Mouse (Mus musculus) embryonic fibroblast, embryonic 13.5 days (primary cell): ENCODE measurements at regions not wholly inside any gene's neighbourhood (a gene's known extent, or its start where the extent isn't known, plus 50 kb on each side); places are given as distances from the start of the nearest gene placed in this dataset.
A peak's percentile ranks its signal among the peaks of the same experiment; 100 is the strongest.

Source experiments
- H3K27ac ChIP-seq: 2 replicates; pipeline ENCODE4 v1.5.1; 2012; ENCODE audit warnings: low read length, control low read depth, inconsistent platforms; ENCODE audit not compliant: insufficient read depth
- H3K4me1 ChIP-seq: 2 replicates; pipeline ENCODE4 v1.6.1; 2011; ENCODE audit warnings: low read length; ENCODE audit not compliant: control insufficient read depth, insufficient read depth
- H3K4me3 ChIP-seq: 2 replicates; pipeline ENCODE4 v1.5.1; 2011; ENCODE audit warnings: mild to moderate bottlenecking, control low read depth, low read length; ENCODE audit not compliant: insufficient read depth
- CTCF ChIP-seq: IDR thresholded peaks from 2 replicates; pipeline ENCODE4 v1.5.1; 2011; ENCODE audit warnings: mild to moderate bottlenecking, control low read depth, low read length, moderate library complexity, borderline replicate concordance; ENCODE audit not compliant: insufficient read depth
- POLR2A ChIP-seq: IDR thresholded peaks from 2 replicates; pipeline ENCODE4 v1.6.1; 2011; ENCODE audit warnings: low read depth, mild to moderate bottlenecking, control low read depth, low read length, moderate library complexity

DNA sequence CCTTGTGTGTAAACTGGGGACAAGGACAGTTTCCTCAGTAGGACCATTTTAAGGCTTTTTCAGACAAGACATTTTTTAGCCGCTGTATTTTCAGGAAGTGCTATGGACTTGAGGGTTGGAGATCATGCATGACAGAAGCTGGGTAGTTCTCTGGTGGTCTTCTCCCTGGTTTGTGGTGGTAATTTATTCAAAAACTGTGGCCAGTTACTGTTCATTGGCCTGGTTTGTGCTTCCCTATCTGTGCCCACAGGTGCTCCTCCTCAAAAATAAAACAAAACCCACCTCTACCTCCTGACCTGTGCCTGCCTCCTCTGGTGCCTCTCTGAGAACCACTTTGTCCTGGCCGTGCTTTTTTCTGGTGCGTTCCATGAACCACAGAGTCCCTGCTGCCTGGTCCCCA lies 177.3 kb upstream of the Mrps10 start:
- Histone ChIP-seq H3K4me1 (peaks cover 5% of the 10 kb centered on the region; the same call in 1 of the 2 replicates), H3K27ac (no peak overlapping the region), H3K4me3 (no peak overlapping the region)
- TF ChIP-seq POLR2A, result no peak
- TF ChIP-seq CTCF, result no peak

DNA sequence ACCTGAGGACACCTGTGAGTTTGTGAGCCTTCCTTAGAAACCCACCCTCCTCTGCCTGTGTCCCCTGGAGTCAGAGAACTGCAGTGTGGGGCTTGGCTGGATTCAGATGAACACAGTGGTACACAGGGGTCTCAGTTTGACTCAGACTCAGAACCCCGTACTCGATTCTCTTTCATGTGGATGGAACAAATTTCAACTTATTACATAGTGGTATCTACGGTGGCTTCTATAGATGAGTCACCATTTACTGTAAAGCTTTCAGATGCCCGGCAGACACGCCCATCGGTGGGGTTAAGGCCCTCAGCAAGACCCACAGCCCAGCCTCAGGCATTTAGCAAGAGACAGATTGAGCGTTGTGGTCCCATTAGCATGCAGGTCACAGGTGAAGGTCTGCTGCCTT lies 178.9 kb upstream of the Mrps10 start:
- TF ChIP-seq POLR2A (no peak), CTCF (no peak)
- Histone ChIP-seq H3K27ac (no peak overlapping the region), H3K4me3 (no peak overlapping the region), H3K4me1 (peaks cover 5% of the 10 kb centered on the region; the same call in 1 of the 2 replicates)

DNA sequence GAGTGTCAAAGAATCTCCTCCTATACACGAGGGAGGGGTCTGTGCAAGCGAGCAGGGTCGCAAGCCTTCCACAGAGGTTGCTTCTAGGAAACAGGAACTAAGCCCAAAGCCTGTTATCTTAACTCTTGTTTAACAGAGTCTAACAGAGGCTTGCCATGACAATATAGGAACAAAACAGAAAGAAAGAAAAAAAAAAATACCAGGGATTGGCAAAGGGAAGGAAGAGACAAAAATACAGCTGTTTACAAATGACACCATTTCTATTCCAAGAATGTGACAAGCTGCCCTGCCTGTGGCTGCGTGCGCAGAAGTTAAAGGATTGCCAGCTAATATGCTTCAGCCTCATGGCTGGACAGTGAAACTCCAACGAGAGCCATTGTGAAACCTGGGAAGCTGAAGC lies 173.8 kb upstream of the Ubr2 start:
- H3K27ac ChIP-seq, result no peak overlapping the region
- H3K4me3 ChIP-seq, result no peak overlapping the region
- peaks cover 2% of the 10 kb centered on the region; the same call in 1 of the 2 replicates for H3K4me1 ChIP-seq
- TF ChIP-seq CTCF, result no peak
- TF ChIP-seq POLR2A, result no peak

DNA sequence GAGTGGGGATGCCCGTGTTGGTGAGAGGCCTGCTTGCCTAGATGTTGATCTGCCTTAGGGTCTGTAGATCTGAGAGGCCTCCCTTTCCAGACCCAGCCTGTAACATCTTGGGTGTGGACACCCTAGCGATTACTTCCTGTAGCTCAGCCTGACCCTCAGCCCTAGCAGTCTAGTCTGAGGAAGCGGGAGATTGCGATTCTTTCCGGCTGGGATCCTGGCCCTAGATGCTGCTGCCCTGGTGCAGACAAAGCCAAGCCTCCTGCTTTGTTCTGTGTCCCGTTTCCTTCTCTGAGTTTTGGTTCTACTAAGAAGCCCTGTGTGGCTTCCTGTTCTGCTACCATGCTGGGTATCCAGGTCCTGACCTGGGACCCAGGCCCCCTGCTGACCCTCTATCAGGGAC lies 171.8 kb upstream of the Ubr2 start:
- Histone ChIP-seq H3K4me3 (no peak overlapping the region), H3K4me1 (peaks cover 11% of the 10 kb centered on the region), H3K27ac (no peak overlapping the region)
- TF ChIP-seq CTCF, result no peak
- TF ChIP-seq POLR2A, result no peak

DNA sequence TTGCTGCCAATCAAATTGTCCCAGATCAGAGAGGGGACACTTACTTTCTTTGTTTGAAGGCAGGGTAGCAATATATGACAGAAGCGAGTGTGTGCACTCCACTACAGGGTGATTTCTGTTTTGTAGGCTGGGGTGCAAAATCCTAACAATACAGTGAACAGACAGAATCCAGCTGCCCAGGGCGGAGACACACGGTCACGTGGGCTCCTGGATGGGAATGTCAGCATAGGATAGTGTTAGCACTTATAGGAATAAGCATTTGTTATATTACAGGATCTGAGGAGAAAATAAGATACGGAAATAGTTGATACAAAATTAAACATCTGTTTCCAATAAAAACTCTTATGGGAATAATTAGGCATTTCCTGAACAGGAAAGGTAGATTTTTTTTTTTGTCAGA lies 169.1 kb upstream of the Ubr2 start:
- Histone ChIP-seq H3K4me3 (no peak overlapping the region), H3K27ac (peak overlapping the region; percentile 80), H3K4me1 (peaks cover 11% of the 10 kb centered on the region)
- TF ChIP-seq POLR2A (no peak), CTCF (no peak)

DNA sequence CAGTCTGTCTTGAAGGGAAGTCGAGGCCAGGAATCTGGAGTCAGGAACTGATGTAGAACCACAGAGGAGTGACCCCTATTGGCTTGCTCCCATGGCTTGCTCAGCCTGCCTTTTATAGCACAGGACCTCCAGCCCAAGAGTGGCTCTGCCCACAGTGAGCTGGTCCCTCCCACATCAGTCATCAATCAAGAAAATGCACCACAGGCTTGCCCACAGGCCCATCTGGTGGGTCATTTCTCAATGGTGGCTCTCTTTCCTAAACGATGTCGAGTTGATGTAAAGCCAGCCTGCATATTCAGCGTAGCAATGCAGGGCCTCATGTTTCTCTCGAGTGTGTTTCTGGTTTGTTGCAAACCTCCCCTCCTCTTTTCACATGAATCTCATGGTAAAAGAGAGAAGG lies 168.3 kb upstream of the Ubr2 start:
- TF ChIP-seq CTCF, result no peak
- no peak for TF ChIP-seq POLR2A
- Histone ChIP-seq H3K4me3 (no peak overlapping the region), H3K4me1 (peaks cover 11% of the 10 kb centered on the region), H3K27ac (peak overlapping the region; percentile 80)

DNA sequence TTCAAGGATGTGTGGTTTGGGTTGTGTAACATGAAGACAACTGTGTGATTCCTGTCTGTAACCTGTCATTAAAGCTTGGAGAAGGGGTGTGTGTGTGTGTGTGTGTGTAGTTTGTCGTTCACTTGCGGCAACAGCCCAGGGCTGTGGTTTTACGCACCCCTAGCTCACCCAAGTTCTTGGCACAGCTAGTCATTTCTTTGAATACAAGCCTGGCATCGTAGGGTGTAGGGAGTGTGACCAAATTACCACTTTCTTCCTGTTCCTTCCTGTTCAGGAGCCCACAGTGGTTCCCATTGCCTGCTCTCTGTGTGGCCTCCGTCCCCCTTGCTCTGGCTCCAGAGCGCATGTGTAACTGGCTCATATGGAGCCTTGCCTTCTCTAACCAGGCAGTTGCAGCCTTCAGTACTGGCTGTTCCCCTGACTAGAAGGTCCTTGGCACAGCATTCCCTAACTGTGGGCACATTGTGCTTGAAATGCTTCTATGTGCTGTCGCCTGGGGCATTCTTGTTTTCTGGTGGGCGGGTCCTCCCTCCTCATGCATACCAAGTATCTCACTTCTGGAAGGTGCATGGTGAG lies 167.4 kb upstream of the Ubr2 start:
- no peak for TF ChIP-seq CTCF
- no peak for TF ChIP-seq POLR2A
- H3K27ac ChIP-seq, result no peak overlapping the region
- H3K4me3 ChIP-seq, result no peak overlapping the region
- H3K4me1 ChIP-seq, result peaks cover 11% of the 10 kb centered on the region

DNA sequence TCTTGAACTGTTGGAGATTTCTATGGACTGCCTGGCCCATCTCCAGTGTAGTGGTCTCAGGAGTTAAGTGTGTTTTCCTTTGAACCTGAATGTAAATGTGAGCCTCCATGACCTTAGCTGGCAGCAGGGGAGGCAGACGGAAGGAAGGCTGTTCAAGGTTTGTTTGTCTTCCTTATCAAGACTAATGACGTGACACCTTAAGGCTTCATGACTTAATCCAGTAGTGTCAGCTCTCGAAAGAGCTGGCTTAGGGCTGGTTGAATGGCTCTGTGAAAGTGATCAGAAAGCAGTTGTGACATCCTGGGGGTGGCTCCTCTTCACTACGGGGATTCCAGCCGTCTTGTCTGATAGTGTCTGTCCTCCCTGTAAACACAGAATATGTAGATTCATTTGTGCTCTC lies 166.0 kb upstream of the Ubr2 start:
- TF ChIP-seq CTCF (no peak), POLR2A (no peak)
- H3K4me1 ChIP-seq, result peaks cover 11% of the 10 kb centered on the region
- no peak overlapping the region for H3K27ac ChIP-seq
- H3K4me3 ChIP-seq, result no peak overlapping the region

DNA sequence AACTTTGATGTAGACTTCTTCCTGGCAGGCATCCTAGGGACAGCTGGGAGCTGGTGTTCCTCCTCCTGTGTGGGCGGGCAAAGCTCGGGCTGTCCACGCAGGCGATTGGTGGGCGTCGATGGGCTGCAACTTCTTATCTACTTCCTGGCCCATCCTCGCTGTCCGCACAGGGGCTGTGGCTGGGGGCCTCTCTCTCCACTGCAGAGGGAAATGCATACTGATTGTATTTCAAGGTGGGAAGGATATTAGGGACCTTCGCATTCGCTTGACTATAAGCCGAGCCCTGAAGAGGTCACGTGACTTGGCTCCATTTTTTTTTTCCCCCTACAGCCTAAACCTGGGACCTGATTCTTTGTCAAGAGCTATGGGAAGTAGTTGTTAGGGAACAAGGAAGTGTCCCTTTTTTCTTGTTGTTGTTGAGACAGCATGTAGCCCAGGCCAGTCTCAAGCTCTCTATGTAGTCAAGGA lies 164.4 kb upstream of the Ubr2 start:
- Histone ChIP-seq H3K4me1 (peaks cover 10% of the 10 kb centered on the region), H3K27ac (no peak overlapping the region), H3K4me3 (no peak overlapping the region)
- no peak for TF ChIP-seq POLR2A
- TF ChIP-seq CTCF, result no peak

DNA sequence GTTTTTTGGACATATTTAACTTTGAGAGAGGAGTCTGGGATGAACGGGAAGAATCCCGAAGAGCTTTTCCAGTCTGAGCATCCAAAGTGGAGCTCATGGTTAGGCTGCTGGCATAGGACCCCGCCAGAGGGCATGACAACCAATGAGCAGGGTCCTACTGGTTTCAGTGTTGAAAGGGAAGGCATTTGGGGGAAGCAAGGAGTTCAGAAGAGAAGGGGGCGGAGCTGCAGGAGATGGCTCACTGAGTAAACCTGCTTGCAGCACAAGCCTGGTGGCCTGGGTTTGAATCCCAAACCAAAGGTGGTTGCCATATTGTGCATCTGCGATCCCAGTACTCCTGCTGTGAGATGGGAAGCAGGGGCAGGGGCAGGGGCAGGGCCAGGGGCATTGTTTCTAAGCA lies 161.4 kb upstream of the Ubr2 start:
- H3K4me3 ChIP-seq, result no peak overlapping the region
- TF ChIP-seq POLR2A (no peak), CTCF (no peak)
- no peaks in the 10 kb centered on the region for H3K4me1 ChIP-seq
- no peak overlapping the region for H3K27ac ChIP-seq
